Mouse (Mus musculus) olfactory bulb, adult 2 months (tissue): Measurements from ENCODE around the gene Myh13.

Experiments used
- CTCF ChIP-seq: fragments of 200-500 bp; IDR thresholded peaks from 2 replicates; pipeline ENCODE4 v1.5.1; 2012; ENCODE audit warnings: low read depth, mild to moderate bottlenecking, low read length, moderate library complexity; ENCODE audit not compliant: insufficient read depth
- POLR2A ChIP-seq: fragments of 200-500 bp; IDR thresholded peaks from 2 replicates; pipeline ENCODE4 v1.6.1; 2012; ENCODE audit warnings: mild to moderate bottlenecking, low read depth, low read length, moderate library complexity; ENCODE audit not compliant: insufficient read depth

DNA sequence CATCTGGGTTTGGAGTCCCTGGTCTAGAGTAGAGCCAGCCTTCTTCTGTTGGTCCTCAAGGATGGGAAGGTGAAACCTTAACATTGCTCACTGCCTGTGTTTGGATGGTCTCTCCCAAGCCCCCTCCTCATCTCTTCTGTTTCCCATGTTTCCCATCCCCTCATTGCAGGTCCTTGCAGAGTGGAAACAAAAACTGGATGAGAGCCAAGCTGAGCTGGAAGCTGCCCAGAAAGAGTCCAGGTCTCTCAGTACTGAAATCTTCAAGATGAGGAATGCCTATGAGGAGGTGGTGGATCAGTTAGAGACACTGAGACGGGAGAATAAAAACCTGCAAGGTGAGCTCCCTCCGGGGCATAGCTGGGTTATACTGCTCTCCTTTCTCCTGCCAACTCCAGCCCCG is 40.8 kb downstream of the Myh13 start:
- TF ChIP-seq CTCF: no peak
- no peak for TF ChIP-seq POLR2A
